Mouse (Mus musculus) urinary bladder, postnatal 14 days (tissue): ENCODE results near the gene Dmap1.

Source experiments
- DNase-seq: peaks from one replicate; pipeline ENCODE4 v3.0.0; 2021; ENCODE audit warnings: low spot score

Gene Dmap1

GRCm38 (mm10) chr4:117655500-117655863, 26.6 kb downstream of the Dmap1 start:
- no peak for DNase-seq

- no peak for DNase-seq
Measured at GRCm38 (mm10) chr4:117654703-117655499, 27.2 kb downstream of the Dmap1 start.

- DNase-seq, result no peak
Measured at GRCm38 (mm10) chr4:117654016-117654702, 27.9 kb downstream of the Dmap1 start.

GRCm38 (mm10) chr4:117652727-117653126, 29.3 kb downstream of the Dmap1 start:
- DNase-seq, result no peak

- no peak for DNase-seq
Measured at GRCm38 (mm10) chr4:117651626-117652101, 30.4 kb downstream of the Dmap1 start.

GRCm38 (mm10) chr4:117646926-117647755, 34.9 kb downstream of the Dmap1 start:
- DNase-seq, result no peak

GRCm38 (mm10) chr4:117646496-117646895, 35.6 kb downstream of the Dmap1 start:
- no peak for DNase-seq

- DNase-seq, result no peak
Measured at GRCm38 (mm10) chr4:117645859-117646258, 36.2 kb downstream of the Dmap1 start.

GRCm38 (mm10) chr4:117645031-117645435, 37.0 kb downstream of the Dmap1 start:
- no peak for DNase-seq

- no peak for DNase-seq
Measured at GRCm38 (mm10) chr4:117641804-117642203, 40.3 kb downstream of the Dmap1 start.

GRCm38 (mm10) chr4:117640925-117641703, 41.0 kb downstream of the Dmap1 start:
- no peak for DNase-seq

GRCm38 (mm10) chr4:117636891-117637613, 45.0 kb downstream of the Dmap1 start:
- no peak for DNase-seq

- DNase-seq, result no peak
Measured at GRCm38 (mm10) chr4:117636152-117636551, 45.9 kb downstream of the Dmap1 start.

GRCm38 (mm10) chr4:117634642-117635041, 47.4 kb downstream of the Dmap1 start:
- no peak for DNase-seq

- no peak for DNase-seq
Measured at GRCm38 (mm10) chr4:117633527-117633926, 48.5 kb downstream of the Dmap1 start.

- no peak for DNase-seq
Measured at GRCm38 (mm10) chr4:117630053-117630670, 51.9 kb downstream of the Dmap1 start.

- DNase-seq, result no peak
Measured at GRCm38 (mm10) chr4:117628464-117628863, 53.6 kb downstream of the Dmap1 start.
